Mouse (Mus musculus) heart, postnatal 0 days (tissue): ENCODE results near the gene Prkar2b. TPM values are rescaled to one million over a fixed set of nuclear protein-coding genes. Genes with fewer than 3 reads are reported as not detected.
A peak's percentile ranks its signal among the peaks of the same experiment; 100 is the strongest.

Source experiments
- ATAC-seq: fragments of 200-750 bp; cut with Nextera tagmentation; 2 replicates; pipeline ENCODE4 v1.8.0; 2017; ENCODE audit warnings: low read depth, moderate number of reproducible peaks, moderate library complexity; ENCODE audit not compliant: insufficient read depth
- DNase-seq: peaks from one replicate; pipeline ENCODE4 v3.0.0-alpha.2; 2016; ENCODE audit warnings: low spot score
- H3K27ac ChIP-seq: fragments of 300-500 bp; sonication (generic); 2 replicates; pipeline ENCODE4 v1.5.1; 2014; ENCODE audit warnings: low read depth, mild to moderate bottlenecking
- H3K27me3 ChIP-seq: fragments of 300-500 bp; sonication (generic); 2 replicates; pipeline ENCODE4 v1.6.1; 2014; ENCODE audit warnings: low read length, mixed read lengths; ENCODE audit not compliant: control insufficient read depth, insufficient read depth
- H3K36me3 ChIP-seq: fragments of 300-500 bp; sonication (generic); replicated peaks from 2 replicates; pipeline ENCODE4 v1.6.1; 2014; ENCODE audit warnings: low read length, mixed read lengths; ENCODE audit not compliant: control insufficient read depth, insufficient read depth
- H3K4me1 ChIP-seq: fragments of 300-500 bp; sonication (generic); 2 replicates; pipeline ENCODE4 v1.6.1; 2014; ENCODE audit warnings: antibody characterized with exemption; ENCODE audit not compliant: control insufficient read depth, insufficient read depth
- H3K4me2 ChIP-seq: fragments of 300-500 bp; sonication (generic); 2 replicates; pipeline ENCODE4 v1.6.1; 2014; ENCODE audit warnings: low read depth, mild to moderate bottlenecking, low read length, moderate library complexity
- H3K4me3 ChIP-seq: fragments of 300-500 bp; sonication (generic); 2 replicates; pipeline ENCODE4 v1.5.1; 2014; ENCODE audit warnings: low read depth, low read length
- H3K9ac ChIP-seq: fragments of 300-500 bp; sonication (generic); replicated peaks from 2 replicates; pipeline ENCODE4 v1.6.1; 2014; ENCODE audit warnings: low read depth, low read length, mixed read lengths
- H3K9me3 ChIP-seq: fragments of 300-500 bp; sonication (generic); replicated peaks from 2 replicates; pipeline ENCODE4 v1.6.1; 2016; ENCODE audit warnings: low read length; ENCODE audit not compliant: control insufficient read depth
- CTCF ChIP-seq: IDR thresholded peaks from 2 replicates; pipeline ENCODE4 v1.5.1; 2016; ENCODE audit warnings: antibody characterized with exemption, control low read depth, low read depth
- EP300 ChIP-seq: IDR thresholded peaks from 2 replicates; pipeline ENCODE4 v1.6.1; 2016; ENCODE audit warnings: antibody characterized with exemption, low read depth
- WGBS: fragments of 180-500 bp; shearing (Covaris S2); extraction: QIAGEN DNeasy Blood & Tissue Kit; methylation state at CpG from one replicate; pipeline ENCODE4 v1.1.7; 2014; 5-methylcytosine and 5-hydroxymethylcytosine counted together
- polyA plus RNA-seq: library from polyadenylated mRNA; unstranded; fragments of >200 nt; fragmentation: Nextera tagmentation; extraction: Ambion mirVana; gene quantifications from 2 replicates; pipeline ENCODE4 v1.2.1, GENCODE M21; 2015
- total RNA-seq: library from RNA; depleted of rRNA; stranded (reverse); fragments of >200 nt; gene quantifications from 2 replicates; pipeline ENCODE4 v1.2.3, GENCODE M21; 2014; ENCODE audit warnings: low replicate concordance

Gene Prkar2b
- total and polyA plus RNA-seq, 2 experiments from 2014 or later, result 2.6 TPM; not detected in 1

DNA sequence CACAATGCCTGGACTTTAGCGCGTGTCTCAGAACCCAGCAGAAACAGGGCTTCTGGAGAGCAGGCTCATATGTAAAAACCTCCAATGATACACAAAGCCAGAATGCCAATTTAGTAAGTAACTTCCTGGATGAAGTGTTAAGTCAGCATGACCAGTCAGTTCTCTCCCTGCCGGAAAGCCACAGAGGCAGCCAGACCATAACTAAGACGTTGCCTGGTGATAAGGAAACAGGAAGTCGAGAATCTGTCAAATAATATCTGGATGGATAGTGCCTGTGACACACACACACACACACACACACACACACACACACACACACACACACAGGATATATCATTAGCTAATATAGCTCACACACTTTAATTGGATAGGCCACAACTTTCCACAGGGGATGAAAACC is 64.2 kb downstream of the Prkar2b start:
- no peak overlapping the region for H3K4me2 ChIP-seq
- no peak overlapping the region for H3K27ac ChIP-seq
- 0 out of 2 replicates have a peak, but pooled peaks have one; percentile 36 for ATAC-seq
- no peak overlapping the region for H3K4me3 ChIP-seq
- 37% methylated on average over 5 of the region's 5 CpGs for WGBS
- no peak overlapping the region for H3K9ac ChIP-seq
- no peak for TF ChIP-seq EP300
- no peak for TF ChIP-seq CTCF
- no peaks in the 10 kb centered on the region for H3K36me3 ChIP-seq
- H3K4me1 ChIP-seq, result peaks cover 20% of the 10 kb centered on the region; the same call in 1 of the 2 replicates
- peak; percentile 40 for DNase-seq
- H3K27me3 ChIP-seq, result no peaks in the 10 kb centered on the region
- no peaks in the 10 kb centered on the region for H3K9me3 ChIP-seq

DNA sequence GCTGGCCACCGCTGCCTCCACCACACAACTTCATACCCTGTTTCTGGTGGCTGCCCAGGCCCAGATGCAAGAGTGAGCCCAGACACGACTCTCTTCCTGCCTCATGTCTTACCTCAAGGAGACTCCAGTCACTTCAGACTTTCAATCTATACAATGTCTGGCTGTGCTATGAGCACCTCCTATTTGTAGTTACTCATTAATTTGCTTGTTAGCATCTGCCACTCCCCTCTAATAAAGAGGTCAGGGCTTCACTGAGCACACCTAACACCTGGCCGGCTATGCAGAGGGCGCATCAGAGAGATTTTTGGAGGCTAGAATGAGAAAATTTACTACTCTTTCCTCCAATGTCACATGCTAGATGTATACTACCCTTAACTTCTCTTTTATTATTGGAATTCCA is 70.5 kb downstream of the Prkar2b start:
- Histone ChIP-seq H3K4me2 (no peak overlapping the region), H3K9ac (no peak overlapping the region), H3K27me3 (no peaks in the 10 kb centered on the region), H3K4me1 (no peaks in the 10 kb centered on the region), H3K4me3 (no peak overlapping the region), H3K9me3 (no peaks in the 10 kb centered on the region), H3K27ac (no peak overlapping the region), H3K36me3 (no peaks in the 10 kb centered on the region)
- no peak for TF ChIP-seq EP300
- TF ChIP-seq CTCF, result no peak
- no peak for DNase-seq
- no peak for ATAC-seq
- 90% methylated on average over 4 of the region's 4 CpGs for WGBS

DNA sequence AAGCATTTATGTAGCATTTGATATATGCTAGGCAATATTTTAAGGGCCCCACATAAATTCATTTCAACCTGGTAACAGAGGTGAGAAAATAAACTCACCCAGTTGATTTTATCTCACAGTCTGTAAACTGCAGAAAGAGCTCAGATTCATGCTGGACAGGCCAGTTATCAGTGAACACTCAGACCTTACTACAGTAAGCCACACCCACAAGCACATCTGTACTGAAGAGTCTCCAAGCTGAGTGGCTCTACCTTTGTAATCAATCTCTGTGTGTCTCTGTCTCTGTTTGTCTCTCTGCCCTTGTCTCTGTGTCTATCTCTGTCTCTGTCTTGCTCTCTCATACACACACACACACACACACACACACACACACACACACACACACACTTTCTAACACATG is 71.4 kb downstream of the Prkar2b start:
- ATAC-seq (no peak), DNase-seq (no peak)
- Histone ChIP-seq H3K9me3 (no peaks in the 10 kb centered on the region), H3K4me2 (no peak overlapping the region), H3K36me3 (no peaks in the 10 kb centered on the region), H3K27me3 (no peaks in the 10 kb centered on the region), H3K4me1 (no peaks in the 10 kb centered on the region), H3K4me3 (no peak overlapping the region), H3K27ac (no peak overlapping the region), H3K9ac (no peak overlapping the region)
- no peak for TF ChIP-seq CTCF
- no peak for TF ChIP-seq EP300

DNA sequence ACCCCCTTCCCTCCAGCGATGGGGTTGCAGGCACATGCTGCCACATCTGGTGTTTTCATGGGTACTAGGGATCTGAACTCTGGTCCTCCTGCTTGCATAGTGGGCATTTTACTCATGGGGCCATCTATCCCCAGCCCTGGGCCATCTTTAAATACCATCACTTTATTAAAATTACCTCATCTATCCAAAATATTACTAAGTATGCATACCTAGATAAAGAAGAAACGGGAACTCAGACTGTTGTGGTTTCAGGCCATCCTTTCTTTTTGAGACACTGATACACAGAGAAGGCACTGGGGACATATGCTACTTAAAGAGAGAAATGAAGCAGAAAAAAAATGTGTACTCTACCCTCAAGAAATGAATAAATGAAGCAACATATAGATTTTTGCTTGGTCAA is 74.6 kb downstream of the Prkar2b start:
- Histone ChIP-seq H3K27ac (no peak overlapping the region), H3K4me1 (no peaks in the 10 kb centered on the region), H3K4me3 (no peak overlapping the region), H3K9me3 (no peaks in the 10 kb centered on the region), H3K27me3 (no peaks in the 10 kb centered on the region), H3K4me2 (no peak overlapping the region), H3K9ac (no peak overlapping the region), H3K36me3 (no peaks in the 10 kb centered on the region)
- 92% methylated on average over 2 of the region's 2 CpGs for WGBS
- DNase-seq, result no peak
- no peak for TF ChIP-seq EP300
- no peak for TF ChIP-seq CTCF
- no peak for ATAC-seq

DNA sequence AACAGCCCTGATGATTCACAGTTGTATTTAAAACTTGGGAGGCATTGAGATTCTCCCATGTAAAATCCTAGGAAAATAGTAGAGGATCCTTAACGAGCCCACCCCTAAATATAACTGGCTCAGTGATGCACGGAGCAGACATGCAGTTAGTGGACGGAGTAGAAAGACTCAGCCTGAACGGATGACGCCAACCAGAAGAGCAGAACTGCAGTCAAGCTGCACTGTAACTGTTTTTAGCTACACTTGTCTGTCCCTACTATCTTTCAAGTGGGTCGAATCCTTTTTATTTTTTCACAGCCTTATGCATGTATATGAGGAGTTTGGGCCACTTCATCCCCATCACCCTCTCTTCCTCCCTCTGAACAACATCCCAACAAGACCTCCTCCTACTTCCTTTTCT is 75.4 kb downstream of the Prkar2b start:
- H3K9me3 ChIP-seq, result no peaks in the 10 kb centered on the region
- H3K4me3 ChIP-seq, result no peak overlapping the region
- TF ChIP-seq EP300, result no peak
- TF ChIP-seq CTCF, result no peak
- no peaks in the 10 kb centered on the region for H3K36me3 ChIP-seq
- no peak overlapping the region for H3K27ac ChIP-seq
- ATAC-seq (no peak), DNase-seq (no peak)
- 54% methylated on average over 6 of the region's 6 CpGs for WGBS
- no peaks in the 10 kb centered on the region for H3K27me3 ChIP-seq
- H3K4me2 ChIP-seq, result no peak overlapping the region
- H3K9ac ChIP-seq, result no peak overlapping the region
- no peaks in the 10 kb centered on the region for H3K4me1 ChIP-seq

DNA sequence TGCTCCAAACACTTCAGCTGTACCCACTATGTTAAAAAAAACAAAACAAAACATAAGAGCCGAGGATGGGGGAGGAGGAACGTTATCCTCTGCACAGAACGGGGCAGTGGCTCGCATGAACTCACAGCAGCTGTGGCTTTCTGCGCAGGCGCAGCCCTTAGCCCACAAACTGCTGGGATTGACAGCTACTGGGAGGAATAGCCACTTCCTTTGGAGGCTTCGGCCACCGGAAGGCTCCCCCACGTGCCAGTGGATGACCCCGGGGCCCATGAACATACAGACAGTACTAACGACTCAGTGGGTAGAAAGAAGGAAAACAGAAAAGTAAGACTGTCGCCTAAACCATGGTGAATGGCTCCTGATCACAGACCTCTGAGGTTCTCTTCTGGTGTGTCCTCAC is 76.4 kb downstream of the Prkar2b start:
- H3K4me2 ChIP-seq, result no peak overlapping the region
- TF ChIP-seq EP300 (no peak), CTCF (no peak)
- no peaks in the 10 kb centered on the region for H3K4me1 ChIP-seq
- no peak overlapping the region for H3K27ac ChIP-seq
- no peak overlapping the region for H3K9ac ChIP-seq
- no peaks in the 10 kb centered on the region for H3K9me3 ChIP-seq
- H3K27me3 ChIP-seq, result no peaks in the 10 kb centered on the region
- no peak overlapping the region for H3K4me3 ChIP-seq
- no peak for DNase-seq
- H3K36me3 ChIP-seq, result no peaks in the 10 kb centered on the region
- ATAC-seq, result no peak
- WGBS, result 46% methylated on average over 12 of the region's 12 CpGs
